Mouse (Mus musculus): Measurements from ENCODE around the gene Psg19.
"Not testable (repeated sequence)": the region's sequence is repeated elsewhere in the genome, so short reads cannot be mapped to it uniquely, and the experiment has no call there.

The Psg19 gene

DNA sequence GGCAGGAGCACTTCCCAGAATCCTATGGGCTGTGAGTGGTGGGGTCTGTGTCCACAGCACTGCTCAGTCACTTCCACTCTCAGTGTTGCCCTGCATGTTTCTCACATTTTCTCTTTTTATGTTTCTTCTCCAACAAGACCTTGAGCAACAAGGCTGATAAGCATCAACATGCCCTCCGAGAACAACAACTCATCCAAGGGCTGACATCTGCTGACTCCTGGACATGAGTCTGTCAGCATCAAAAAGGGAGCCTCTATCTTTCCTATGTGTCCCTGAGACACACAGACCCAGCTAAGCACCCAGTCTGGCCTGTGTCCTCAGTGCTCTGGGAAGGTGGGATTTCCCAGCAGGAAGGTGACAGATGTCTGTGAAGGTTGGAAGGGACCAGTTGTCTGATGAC lies at the start of gene Psg19:
Gene Psg19, minus strand, starts transcription at position 101 of the 400 bp plus-strand sequence.
- no peak for DNase-seq (ENCODE audit: low read depth, low spot score)

DNA sequence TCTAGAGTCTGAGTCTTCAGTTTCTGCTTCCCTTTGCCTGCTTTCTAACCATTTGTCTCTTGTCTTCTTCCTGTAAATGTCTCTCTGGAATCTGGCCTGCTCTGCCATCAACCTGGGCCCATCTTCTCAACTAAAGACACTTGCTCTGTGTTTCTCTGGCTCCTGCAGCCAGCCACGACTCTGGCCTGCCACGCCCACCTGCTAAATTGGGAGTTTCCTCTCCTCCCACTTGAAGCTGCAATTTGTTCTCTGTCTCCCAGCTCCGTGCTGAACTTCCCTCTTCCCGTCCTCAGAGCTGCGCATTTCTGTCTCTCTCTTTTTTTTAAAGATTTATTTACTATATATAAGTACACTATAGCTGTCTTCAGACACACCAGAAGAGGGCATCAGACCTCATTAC lies 46.5 kb upstream of the Psg19 start:
- no peak for DNase-seq (ENCODE audit: low read depth, low spot score)

DNA sequence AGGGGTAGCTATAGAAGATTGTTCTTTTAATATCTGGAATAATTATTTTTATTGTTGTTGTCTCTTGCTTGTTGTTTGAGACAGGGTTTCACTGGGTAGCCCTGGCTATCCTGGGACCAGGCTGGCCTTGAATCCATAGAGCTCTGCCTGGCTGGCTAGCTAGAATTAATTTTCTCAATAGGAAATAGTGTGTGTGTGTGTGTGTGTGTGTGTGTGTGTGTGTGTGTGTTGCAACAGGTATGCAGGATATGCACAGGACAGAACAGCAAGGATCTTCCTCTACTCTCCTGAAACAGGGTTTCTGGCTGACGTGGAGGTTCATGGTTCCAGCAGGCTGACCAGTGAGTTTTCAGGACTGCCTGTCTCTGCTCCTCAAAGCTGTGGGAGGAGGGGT lies 42.9 kb upstream of the Psg19 start:
- DNase-seq (ENCODE audit: low read depth, low spot score) = no peak

DNA sequence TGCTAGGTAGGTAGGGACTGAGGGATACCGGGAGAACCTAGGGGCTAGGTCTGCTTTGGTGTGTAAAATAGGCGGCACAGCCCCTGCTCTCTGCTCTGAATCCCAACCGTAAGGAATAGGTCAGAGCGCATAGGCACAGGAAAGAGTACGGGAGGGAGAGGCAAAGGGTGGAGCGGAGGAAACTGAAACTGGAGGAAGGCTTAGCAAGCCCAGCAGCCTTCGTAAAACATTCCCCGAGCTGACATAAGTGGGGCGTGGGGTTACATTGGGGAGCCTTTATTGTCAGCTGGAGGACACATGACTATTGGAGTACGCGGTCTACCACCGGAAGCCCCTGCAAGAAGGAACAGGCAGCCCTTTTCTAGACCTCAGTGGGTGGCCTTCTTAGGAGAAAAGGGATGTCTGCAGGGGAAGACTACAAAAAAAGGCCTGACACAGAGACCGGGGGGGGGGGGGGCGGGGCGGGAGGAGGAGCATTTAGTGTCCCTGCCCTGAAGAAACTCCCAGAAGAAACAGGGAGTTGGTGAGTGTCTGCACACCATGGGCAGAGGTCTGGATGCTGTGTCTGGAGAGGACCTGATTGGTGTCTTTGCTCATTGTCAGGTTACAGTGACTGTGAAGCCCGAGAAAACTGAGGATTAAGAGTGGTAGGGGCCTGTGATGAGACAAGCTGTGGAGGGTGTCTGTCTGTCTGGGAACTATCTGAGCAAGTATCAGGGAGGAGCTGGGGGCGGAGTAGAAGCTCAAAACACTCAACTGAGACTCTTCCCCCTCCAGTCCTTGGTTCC lies 42.3 kb upstream of the Psg19 start:
- DNase-seq (ENCODE audit: low read depth, low spot score) = peak; percentile 81

DNA sequence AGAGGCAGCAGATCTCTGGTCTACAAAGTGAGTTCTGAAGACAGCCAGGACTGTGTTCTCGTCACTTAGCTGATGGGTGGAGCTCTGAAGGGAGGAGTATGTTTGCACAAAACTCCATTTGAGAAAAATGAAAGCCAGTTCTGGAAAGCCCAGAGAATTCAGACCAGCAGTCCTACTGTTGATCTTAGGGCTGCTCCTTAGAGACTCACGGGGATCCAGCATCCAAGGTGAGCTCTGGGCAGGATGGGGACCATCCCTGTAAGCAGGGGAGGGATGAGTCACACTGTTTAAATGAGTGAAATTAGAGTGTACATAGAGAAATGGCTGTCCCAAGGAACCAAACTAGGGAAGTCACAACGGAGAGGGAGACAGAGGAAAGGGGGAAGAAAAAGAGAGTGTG lies 41.5 kb upstream of the Psg19 start, which contains the start of gene Mill2:
Gene Mill2, plus strand, starts transcription at position 102 of the 400 bp plus-strand sequence.
- peak; percentile 27 for DNase-seq (ENCODE audit: low read depth, low spot score)

DNA sequence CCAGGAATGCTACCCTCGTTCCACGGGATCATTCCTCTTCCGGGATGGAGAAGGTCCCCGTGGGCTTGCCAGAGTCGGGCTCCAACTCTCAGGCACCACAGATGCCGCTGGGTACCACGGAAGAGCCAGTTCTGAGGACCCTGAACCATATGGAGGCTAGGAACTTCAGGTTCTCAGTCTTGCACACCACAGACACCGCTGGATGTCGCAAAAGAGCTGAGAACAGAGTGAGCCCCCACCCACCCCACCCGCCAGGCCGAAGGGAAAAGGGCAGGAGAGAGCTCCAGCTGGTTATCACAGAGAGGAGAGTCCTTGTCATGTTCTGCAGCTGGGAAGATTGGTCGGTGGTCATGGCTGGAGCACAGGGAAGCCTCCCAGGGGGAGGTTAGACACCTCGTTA lies 34.0 kb upstream of the Psg19 start:
- peak; percentile 9 for DNase-seq (ENCODE audit: low read depth, low spot score)

DNA sequence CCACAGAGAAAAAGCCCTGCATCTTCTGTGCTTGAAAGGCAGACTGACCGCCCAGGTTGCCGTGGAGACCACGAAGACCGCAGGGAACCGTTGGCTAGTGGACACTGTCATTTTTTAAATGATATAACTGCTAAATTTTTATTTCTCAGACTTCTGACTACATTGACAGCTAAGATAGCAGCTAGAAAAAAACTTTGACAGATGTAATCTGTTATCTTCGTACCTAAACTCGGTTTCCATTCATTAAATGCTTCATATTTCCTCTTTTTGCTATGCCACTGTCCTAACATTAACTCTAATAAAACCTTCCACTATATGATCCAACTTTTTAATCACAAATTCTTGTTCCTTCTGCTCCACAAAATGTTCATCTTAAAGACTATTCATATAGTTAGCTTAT lies 31.2 kb upstream of the Psg19 start:
- DNase-seq (ENCODE audit: low read depth, low spot score) = no peak

DNA sequence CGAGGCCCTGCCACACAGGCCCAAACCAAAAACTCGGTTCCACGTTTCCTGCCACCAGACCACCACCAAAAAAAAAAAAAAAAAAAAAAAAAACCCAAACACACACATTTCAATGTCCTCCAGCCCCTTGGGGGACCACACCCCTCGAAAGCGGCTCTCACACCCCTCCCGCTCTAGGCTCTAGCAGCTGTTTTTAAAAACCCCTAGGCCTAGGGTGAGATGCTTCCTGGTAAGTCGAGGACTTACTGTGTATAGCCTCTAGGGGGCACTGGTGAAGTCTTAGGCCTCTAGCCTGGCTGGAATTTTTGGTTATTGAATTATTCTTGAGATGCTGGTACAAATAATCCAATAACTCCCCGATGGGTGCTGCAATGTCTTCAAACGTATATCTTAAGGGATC lies 30.3 kb upstream of the Psg19 start:
- DNase-seq (ENCODE audit: low read depth, low spot score) = peak; percentile 71

DNA sequence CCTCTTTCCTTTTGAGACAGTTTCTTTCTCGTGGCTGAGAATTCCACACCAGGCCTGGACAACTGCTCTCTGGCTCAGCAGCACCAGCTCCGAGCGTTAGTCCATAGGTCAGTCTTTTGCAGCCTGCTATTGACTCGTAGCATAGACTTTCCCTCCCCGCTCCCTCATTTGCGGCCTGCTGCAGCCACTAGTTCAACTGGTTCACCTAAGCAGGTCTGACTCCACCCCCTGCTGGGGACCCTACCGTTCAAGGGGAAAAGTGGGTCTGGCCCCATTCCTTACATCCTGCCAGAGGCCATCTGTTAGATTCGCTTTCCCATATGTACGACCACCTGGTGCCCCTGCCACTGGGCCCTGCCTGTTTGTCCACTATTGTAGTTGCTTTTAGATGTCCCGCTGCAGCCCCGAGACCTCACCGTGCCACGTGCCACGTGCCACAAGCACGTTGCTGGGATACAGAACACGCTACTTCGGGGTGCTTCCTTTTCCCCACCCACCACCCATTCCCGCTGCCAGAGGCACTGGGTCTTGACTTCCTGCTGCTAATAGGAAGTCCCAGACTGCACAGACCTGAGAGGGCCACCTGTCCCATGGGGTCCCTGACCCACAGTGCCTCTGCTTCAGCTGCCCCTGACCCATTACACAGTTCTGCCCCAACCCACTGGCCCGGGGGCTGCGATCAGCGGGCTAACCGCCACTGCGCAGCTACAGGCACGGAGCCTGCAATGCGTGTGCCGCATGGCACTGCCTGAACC lies 29.6 kb upstream of the Psg19 start:
- DNase-seq (ENCODE audit: low read depth, low spot score) = peak; percentile 26

DNA sequence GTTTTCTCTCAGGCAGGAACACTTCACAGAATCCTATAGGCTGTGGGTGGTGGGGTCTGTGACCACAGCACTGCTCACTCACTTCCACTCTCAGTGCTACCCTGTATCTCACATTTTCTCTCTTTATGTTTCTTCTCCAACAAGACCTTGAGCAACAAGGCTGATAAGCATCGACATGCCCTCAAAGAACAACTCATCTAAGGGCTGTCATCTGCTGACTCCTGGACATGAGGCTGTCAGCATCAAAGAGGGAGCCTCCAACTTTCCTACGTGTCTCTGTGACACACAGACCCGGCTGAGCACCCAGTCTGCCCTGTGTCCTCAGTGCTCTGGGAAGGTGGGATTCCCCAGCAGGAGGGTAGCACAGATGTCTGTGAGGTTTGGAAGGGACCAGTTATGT lies 23.2 kb upstream of the Psg19 start, which contains the start of gene Psg17:
Gene Psg17, minus strand, starts transcription at position 101 of the 400 bp plus-strand sequence.
- no peak for DNase-seq (ENCODE audit: low read depth, low spot score)

DNA sequence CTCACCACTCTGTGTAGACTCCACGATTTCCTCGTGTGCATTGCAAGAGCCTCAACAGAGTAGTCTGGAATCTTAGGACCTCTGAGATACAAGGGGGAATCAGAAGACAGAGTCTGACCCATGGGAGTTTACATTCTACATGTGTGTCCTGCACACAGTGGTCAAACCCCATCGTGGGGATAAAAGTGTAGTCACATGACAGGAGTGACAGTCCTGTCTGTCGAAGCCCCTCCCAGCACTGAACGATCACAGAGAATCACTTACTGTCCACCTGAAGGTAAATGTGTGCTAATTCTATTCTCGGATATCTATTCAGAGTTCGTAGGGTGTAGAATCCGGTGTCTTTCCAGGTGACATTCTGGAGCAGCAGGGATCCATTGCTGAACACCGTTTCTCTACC lies 20.0 kb upstream of the Psg19 start:
- no peak for DNase-seq (ENCODE audit: low read depth, low spot score)

DNA sequence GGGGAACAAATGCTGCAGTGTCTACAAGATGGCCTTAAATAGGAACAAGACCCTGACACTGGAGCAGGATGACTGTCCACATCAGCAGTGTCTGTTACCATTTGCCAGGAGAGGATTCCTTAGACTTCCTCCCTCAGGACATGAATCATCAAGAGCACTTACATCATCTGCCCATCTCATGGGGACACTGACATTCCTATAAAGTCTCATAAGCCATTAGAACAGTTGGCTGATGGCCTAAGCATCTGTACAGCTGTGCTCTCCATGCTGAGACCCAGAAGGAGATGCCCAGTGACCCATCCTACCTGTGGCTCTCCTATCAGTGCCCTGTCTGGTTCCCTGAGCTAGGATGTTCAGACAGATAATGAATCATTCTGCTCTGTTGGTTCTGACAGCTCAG lies 5.2 kb upstream of the Psg19 start:
- no peak for DNase-seq (ENCODE audit: low read depth, low spot score)

DNA sequence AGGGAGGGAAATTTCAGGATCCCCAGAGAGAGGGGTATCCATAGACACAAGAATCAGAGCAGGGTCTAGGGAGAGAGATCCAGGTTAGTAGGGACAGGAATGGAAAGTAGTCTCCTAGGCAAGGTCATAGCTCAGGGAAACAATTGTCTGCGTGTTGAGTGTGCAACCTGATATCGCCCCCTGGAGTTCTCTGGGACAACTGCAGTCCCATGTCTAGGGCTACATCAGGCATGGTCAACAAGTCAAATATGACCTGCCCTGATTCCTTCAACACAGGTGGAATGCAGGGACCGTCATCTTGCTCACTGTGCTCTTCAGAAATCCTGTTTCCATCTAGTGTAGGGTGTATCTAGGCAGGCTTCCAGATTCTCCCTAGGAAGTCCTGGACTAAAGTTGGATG lies 809 bp upstream of the Psg19 start:
- DNase-seq (ENCODE audit: low read depth, low spot score) = peak; percentile 20

DNA sequence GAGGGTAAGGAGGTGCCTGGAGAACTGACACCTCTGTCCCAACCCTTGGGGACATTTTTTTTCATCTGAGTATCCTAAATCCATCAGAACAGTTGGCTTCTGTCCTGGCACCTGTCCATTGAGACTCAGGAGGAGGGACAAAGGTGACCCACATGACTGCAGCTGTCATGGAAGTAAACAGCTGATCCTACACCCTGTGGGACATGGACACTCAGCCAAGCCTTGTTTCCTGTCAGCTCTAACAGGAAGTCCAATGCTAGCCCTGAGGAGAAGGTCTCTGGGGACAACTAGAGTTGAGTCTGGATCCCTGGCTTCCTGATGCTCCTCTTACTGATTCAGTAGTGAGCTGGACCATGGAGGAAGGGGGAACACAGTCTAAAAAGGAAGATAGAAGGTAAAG lies 7.6 kb downstream of the Psg19 start:
- not testable (repeated sequence) for DNase-seq (ENCODE audit: low read depth, low spot score)

DNA sequence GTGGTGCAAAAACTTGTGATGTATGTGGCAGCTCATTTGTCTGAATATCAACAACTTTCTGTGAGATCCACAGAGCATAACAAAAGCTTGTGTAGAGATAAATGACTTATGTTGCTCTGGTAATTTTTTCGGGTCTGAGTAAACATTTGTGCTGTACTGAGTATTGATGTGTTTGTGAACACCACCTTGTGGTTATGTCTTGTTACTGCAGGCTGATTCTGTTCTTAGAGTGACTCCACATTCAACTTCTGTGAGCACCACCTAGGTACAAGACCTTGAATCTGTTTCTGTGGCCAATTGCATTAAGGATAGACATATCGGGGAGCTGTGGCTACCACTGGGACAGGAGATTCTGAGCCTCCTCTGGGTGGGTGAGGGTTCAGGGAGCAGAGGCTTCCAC lies 17.0 kb downstream of the Psg19 start:
- peak; percentile 50 for DNase-seq (ENCODE audit: low read depth, low spot score)

DNA sequence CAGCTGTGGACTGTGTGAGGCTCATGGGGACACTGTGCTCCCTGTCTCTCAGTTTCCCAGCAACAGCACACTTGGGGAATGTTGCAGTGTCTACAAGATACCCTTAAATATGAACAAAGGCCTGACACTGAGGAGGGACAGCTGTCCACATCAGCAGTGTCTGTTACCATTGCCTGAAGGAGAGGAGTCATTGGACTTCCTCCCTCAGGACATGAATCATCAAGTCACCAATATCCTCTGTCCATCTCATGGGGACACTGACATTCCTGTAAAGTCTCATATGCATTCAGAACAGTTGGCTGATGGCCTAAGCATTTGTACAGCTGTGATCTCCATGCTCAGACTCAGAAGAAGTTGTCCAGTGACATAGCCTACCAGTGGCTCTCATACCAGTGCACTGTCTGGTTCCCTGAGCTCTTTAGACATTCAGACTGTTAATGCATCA lies 19.0 kb downstream of the Psg19 start:
- no peak for DNase-seq (ENCODE audit: low read depth, low spot score)

DNA sequence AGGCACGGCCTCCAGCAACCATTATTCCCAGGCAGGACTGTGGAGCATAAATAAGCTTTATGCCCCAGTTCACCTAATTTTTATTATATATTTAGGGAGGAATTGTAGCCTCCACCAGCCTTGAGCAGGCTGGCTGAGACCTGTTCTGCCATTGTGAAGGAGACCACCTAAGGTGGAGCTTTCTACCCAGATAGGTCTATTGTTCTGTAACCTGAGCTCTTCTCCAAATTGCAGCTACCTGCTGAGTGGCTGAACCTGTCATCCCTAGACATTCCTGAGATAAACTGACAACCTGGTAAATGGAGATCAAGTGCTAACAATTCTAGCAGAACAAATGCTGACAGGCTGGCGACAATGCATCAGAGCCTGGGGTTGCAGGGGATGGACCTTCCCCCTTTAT lies 35.4 kb downstream of the Psg19 start:
- not testable (repeated sequence) for DNase-seq (ENCODE audit: low read depth, low spot score)

DNA sequence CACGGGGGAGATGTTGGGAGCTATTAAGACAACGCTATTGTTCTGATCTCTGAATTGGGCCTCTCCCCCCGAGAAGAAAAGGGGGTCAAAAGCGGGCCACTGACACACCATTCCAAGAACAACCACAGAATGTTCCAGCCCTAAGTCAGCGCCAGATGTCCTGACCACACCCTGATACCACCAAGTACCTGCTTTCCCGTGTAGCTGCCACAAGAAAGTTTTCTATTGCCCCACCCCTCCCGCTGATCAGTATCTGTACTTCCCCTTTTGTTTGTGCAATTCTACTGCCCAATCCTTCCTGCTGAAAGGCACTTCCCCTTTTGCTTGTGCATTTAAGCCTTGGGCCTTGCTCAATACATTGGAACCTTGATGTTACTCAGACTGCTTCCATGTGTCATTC lies 38.2 kb downstream of the Psg19 start:
- not testable (repeated sequence) for DNase-seq (ENCODE audit: low read depth, low spot score)

DNA sequence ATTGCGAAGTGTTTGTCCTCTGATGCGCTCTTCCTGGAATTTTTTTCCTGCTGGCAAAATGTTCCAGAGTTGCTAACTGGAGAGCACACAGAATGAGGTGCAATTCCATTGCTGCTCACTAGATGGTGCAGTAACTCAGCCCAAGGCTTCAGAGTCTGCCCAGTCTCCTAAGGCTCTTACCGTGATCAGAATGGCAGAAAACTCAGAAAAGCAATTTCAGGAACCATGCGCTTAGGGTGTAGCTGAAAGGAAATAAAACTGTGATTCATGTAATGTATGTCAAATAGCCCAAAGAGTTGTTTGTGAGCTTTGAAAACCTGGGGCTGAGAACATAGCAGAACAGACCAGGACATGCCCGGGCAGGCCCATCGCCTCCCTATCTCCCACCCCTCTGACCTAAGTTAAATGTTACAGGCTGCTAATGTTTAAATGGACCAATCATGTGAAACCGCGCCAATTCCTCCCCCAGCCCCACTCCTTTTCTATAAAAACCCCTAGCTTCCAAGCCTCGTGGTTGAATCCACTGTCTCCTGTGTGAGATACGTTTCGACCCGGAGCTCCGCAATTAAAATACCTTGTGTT lies 48.3 kb downstream of the Psg19 start:
- peak; percentile 81 for DNase-seq (ENCODE audit: low read depth, low spot score)

DNA sequence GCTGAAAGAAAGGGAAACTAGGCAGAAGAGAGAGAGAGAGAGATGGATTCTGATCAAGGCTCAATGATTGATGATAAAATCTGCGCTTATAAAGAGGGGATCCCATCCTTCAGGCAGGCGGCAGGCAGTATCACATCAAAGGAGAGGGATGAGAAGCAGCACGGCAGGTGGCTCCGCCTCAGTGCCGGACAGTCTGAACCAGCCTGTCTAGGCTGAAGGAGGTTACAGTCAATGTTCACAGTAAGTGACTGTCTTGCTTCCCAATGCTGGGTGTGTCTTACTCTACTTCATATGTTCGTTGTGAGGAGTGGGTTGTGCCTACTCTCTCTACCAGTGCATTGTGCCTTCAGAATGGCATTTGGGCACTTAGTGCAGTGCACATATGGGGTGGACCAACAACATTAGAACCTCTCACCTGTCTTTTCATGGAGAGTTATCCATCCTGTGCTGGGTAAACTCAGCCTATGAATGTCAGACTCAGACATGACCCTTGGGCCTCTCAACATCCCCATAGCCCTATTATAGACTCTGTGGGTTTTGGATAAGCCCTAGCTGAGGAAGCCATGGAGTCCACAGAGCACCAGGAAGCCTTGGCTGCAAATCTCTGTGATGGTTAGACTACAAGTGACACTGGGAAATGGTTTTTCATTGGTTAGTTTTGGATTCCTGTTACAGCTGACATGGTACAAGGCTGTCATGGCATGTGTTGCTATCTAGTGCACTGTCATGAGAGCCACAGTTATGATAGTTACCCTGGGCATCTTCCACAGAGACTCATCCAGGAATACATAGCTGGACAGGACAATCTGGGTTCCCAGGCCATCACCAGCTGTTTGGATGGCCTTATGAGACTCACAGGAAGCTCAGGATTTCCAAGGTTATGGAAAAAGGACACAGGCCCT lies 49.1 kb downstream of the Psg19 start:
- DNase-seq (ENCODE audit: low read depth, low spot score) = peak; percentile 18

DNA sequence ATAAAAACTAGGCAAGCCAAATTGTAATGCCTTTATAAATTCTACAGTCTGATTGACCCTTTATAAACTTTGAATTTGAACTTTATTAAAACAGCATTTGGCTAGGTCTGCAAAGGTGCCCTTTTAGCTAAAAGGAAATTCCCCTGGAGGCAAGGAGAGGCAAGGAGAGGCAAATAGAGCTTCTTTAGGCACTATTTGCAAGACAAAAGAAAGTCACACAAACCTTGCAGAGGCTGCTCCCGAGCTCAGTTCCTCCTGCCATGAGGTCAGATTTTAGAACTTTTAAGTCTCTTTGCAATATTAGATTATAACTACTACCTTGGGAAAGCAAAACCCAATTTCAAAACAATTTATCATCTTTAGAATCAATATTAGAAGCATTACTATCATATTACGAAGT lies 50.9 kb downstream of the Psg19 start:
- peak; percentile 80 for DNase-seq (ENCODE audit: low read depth, low spot score)

Measured in ES-CJ7 (cell line).